In the genomic region with DNA sequence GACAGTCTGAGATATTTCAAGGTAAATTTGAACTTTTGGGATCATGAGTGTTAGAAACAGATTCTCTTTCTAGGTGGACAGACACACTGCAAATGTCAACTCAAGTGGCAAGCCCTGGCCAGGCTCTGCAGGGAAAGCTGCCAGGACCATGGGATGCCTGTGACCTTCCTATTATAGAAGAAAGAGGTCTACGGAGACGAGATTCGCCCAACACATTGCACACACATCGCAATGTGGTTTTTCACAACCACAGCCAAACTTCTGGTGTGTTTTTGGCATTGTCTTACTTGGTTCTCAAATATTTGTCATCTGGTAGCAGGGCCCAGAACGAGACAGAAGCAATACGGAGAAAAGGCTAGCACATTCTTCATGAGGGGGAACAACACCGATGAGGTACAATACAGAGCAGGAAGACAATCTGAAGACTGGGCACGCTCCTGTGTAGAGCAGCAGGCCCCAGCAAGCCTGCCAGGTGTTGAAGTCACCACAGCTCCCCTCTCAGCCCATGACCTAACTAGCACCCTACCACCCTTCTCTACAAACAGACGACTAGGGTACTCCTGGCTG, we compare ENCODE assay signal across 19 mouse cellular contexts. TPM values are rescaled to one million over a fixed set of nuclear protein-coding genes. Genes with fewer than 3 reads are reported as not detected.
DNase-seq lines count a peak whose midpoint lies in the region; ATAC-seq and TF ChIP-seq lines count a peak whose summit lies in the region.
"Had no signal": no experiment of that assay in that cellular context is flagged by ENCODE, and none has a peak within 500 bp of the region (broad histone marks: within the 10 kb centered on the region; RNA-seq: fewer than 3 reads in every experiment).

No protein-coding gene starts in this region.

- in situ Hi-C loops in CH12.LX (cut with MboI; ENCODE audit: low pct_ligation_motif_present, low pct_unique_long_range_greater_than_20kb, low sequenced_read_pairs), result no loop called here

- H3K4me3 ChIP-seq in CH12.LX (replicated peaks in 1 of 3; ENCODE audit: low read depth in 2 of 3, low read length in 2 of 3, poor library complexity in 1 of 3), result no peak overlapping the region
- H3K4me3 ChIP-seq in heart, embryonic 14.5 days (ENCODE audit: control insufficient read depth in 1 of 2, insufficient read depth in 1 of 2, low read depth in 1 of 2, low read length in 2 of 2), result no peak overlapping the region
- no peak overlapping the region for H3K4me3 ChIP-seq in embryonic facial prominence, embryonic 10.5 days
- H3K4me3 ChIP-seq: forebrain, embryonic 13.5 days; hindbrain, embryonic 15.5 days; limb, embryonic 13.5 days; liver, embryonic 15.5 days had no signal

- no peak overlapping the region for H3K4me2 ChIP-seq in CH12.LX (ENCODE audit: insufficient read depth, low read depth, poor library complexity, severe bottlenecking)
- H3K4me2 ChIP-seq in heart, embryonic 14.5 days (ENCODE audit: low read length), result no peak overlapping the region
- H3K4me2 ChIP-seq: forebrain, embryonic 13.5 days; hindbrain, embryonic 15.5 days; limb, embryonic 13.5 days; liver, embryonic 15.5 days had no signal

- no peak for TF ChIP-seq CTCF in CH12.LX (conservative IDR thresholded peaks at IDR 0.05 in 1 of 2, IDR thresholded peaks at IDR 0.05 in 1 of 2; ENCODE audit: low read depth in 2 of 2, low read length in 2 of 2)

- peaks cover 80% of the 10 kb centered on the region for H3K79me2 ChIP-seq in CH12.LX (replicated peaks; ENCODE audit: control insufficient read depth, extremely low read depth, insufficient read depth, poor library complexity, severe bottlenecking)

- peak overlapping the region; percentile 42 for H3K27ac ChIP-seq in CH12.LX (ENCODE audit: insufficient read depth, low read depth)
- peak overlapping the region; percentile 36 to 79 for H3K27ac ChIP-seq in heart, embryonic 14.5 days (replicated peaks in 1 of 2; ENCODE audit: control insufficient read depth in 1 of 2, insufficient read depth in 1 of 2, low read depth in 2 of 2, low read length in 2 of 2)
- H3K27ac ChIP-seq in embryonic facial prominence, embryonic 10.5 days (replicated peaks), result no peak overlapping the region
- H3K27ac ChIP-seq: forebrain, embryonic 13.5 days; hindbrain, embryonic 15.5 days; limb, embryonic 13.5 days; liver, embryonic 15.5 days had no signal

- H3K27me3 ChIP-seq in CH12.LX (replicated peaks), result no peaks in the 10 kb centered on the region
- no peaks in the 10 kb centered on the region for H3K27me3 ChIP-seq in heart, embryonic 14.5 days (ENCODE audit: control insufficient read depth, insufficient read depth, low read length)
- no peaks in the 10 kb centered on the region for H3K27me3 ChIP-seq in embryonic facial prominence, embryonic 10.5 days (replicated peaks; ENCODE audit: low read depth, poor library complexity, severe bottlenecking)
- H3K27me3 ChIP-seq: forebrain, embryonic 13.5 days; hindbrain, embryonic 15.5 days; limb, embryonic 13.5 days; liver, embryonic 15.5 days had no signal

- no peak for TF ChIP-seq POLR2A in CH12.LX (IDR thresholded peaks at IDR 0.05; ENCODE audit: low read depth, low read length)

- no peak for TF ChIP-seq RAD21 in CH12.LX (IDR thresholded peaks at IDR 0.05; ENCODE audit: low read depth, low read length)

- DNase-seq in adrenal gland, adult 2 months, result peak; percentile 73
- DNase-seq in adrenal gland, adult 18-20 months (ENCODE audit: low spot score in 2 of 2), result no peak
- DNase-seq in gastrocnemius, adult 18-20 months (ENCODE audit: low spot score), result peak; percentile 74
- DNase-seq in gastrocnemius, postnatal 25 days, result no peak
- no peak for DNase-seq in CH12.LX (ENCODE audit: extremely low read depth)
- no peak for DNase-seq in embryonic facial prominence, embryonic 10.5 days (ENCODE audit: low spot score)
- DNase-seq in spleen, postnatal 36 days (ENCODE audit: low spot score in 2 of 2), result no peak
- DNase-seq: kidney, adult 18-20 months; kidney, postnatal 10 days; right cerebral cortex, adult 18-20 months; thymus, adult 18-20 months had no signal

- dilution Hi-C loops in CH12.LX (cut with MboI; ENCODE audit: extremely low pct_ligation_motif_present, extremely low pct_unique_long_range_greater_than_20kb, low sequenced_read_pairs), result no loop called here

- peaks cover 15% of the 10 kb centered on the region for H3K9me3 ChIP-seq in CH12.LX (replicated peaks; ENCODE audit: low read length)
- no peaks in the 10 kb centered on the region for H3K9me3 ChIP-seq in heart, embryonic 14.5 days (ENCODE audit: control insufficient read depth, low read length)
- no peaks in the 10 kb centered on the region for H3K9me3 ChIP-seq in embryonic facial prominence, embryonic 10.5 days
- H3K9me3 ChIP-seq: forebrain, embryonic 13.5 days; hindbrain, embryonic 15.5 days; limb, embryonic 13.5 days; liver, embryonic 15.5 days had no signal

- no peak for ATAC-seq in heart, embryonic 14.5 days (ENCODE audit: insufficient number of reproducible peaks, insufficient read depth, low FRiP score, low read depth)
- ATAC-seq: CD4-positive, CD25-positive, alpha-beta regulatory T cell, adult 4 months; forebrain, embryonic 13.5 days; lung, postnatal 0 days; midbrain, embryonic 16.5 days had no signal

- no peak for TF ChIP-seq EP300 in CH12.LX (IDR thresholded peaks at IDR 0.05; ENCODE audit: low read length)

- 73% methylated on average over 9 of the region's 9 CpGs for WGBS in heart, embryonic 14.5 days
- WGBS in embryonic facial prominence, embryonic 10.5 days, result 93% methylated on average over 9 of the region's 9 CpGs

- H3K36me3 ChIP-seq in CH12.LX (replicated peaks in 1 of 2; ENCODE audit: control insufficient read depth in 1 of 2, insufficient read depth in 1 of 2, low read length in 1 of 2), result peaks cover 49 to 83% of the 10 kb centered on the region in 2 experiments
- peaks cover 31% of the 10 kb centered on the region for H3K36me3 ChIP-seq in heart, embryonic 14.5 days (ENCODE audit: control insufficient read depth, insufficient read depth, low read length)
- H3K36me3 ChIP-seq in embryonic facial prominence, embryonic 10.5 days (replicated peaks), result peaks cover 80% of the 10 kb centered on the region
- H3K36me3 ChIP-seq: hindbrain, embryonic 15.5 days had no signal

- peaks cover 51 to 88% of the 10 kb centered on the region in 2 experiments for H3K4me1 ChIP-seq in CH12.LX (ENCODE audit: control insufficient read depth in 1 of 2, insufficient read depth in 2 of 2)
- H3K4me1 ChIP-seq in heart, embryonic 14.5 days (ENCODE audit: control insufficient read depth in 2 of 2, insufficient read depth in 2 of 2, low read length in 2 of 2), result peaks cover 29 to 41% of the 10 kb centered on the region in 2 experiments
- no peaks in the 10 kb centered on the region for H3K4me1 ChIP-seq in embryonic facial prominence, embryonic 10.5 days
- H3K4me1 ChIP-seq: forebrain, embryonic 13.5 days; hindbrain, embryonic 15.5 days; limb, embryonic 13.5 days had no signal

- no peak overlapping the region for H3K9ac ChIP-seq in CH12.LX (ENCODE audit: insufficient read depth, low read depth)
- H3K9ac ChIP-seq in heart, embryonic 14.5 days (ENCODE audit: low read length), result no peak overlapping the region
- H3K9ac ChIP-seq: forebrain, embryonic 13.5 days; hindbrain, embryonic 15.5 days; limb, embryonic 13.5 days; liver, embryonic 15.5 days had no signal

TF ChIP-seq in CH12.LX, 34 proteins besides CTCF, POLR2A, EP300 and RAD21:
- TF ChIP-seq TBP (conservative IDR thresholded peaks at IDR 0.05; ENCODE audit: low read depth, low read length), result no peak
- no peak for TF ChIP-seq KAT2A (IDR thresholded peaks at IDR 0.05; ENCODE audit: insufficient replicate concordance, low read length)
- no peak for TF ChIP-seq E2F4 (IDR thresholded peaks at IDR 0.05; ENCODE audit: insufficient replicate concordance, low read depth, low read length)
- TF ChIP-seq SMC3 (IDR thresholded peaks at IDR 0.05; ENCODE audit: low read depth, low read length), result no peak
- no peak for TF ChIP-seq ZC3H11A (IDR thresholded peaks at IDR 0.05; ENCODE audit: low read depth, low read length)

RNA-seq across cellular contexts. Expression of gene Hk2, which starts 26.1 kb away (rescaled TPM):
- 100 to 1,000 TPM in 1 of 2 experiments, 10 to 100 TPM in 1; 69.1 to 110 TPM for total RNA-seq in adrenal gland, adult 2 months (2021)
- 13.3 and 16.8 TPM in 2 replicates for polyA plus RNA-seq in adrenal gland, adult 2 months (2012; rRNA removed)
- 100 to 1,000 TPM; 143 to 231 TPM for total RNA-seq in adrenal gland, adult 18-20 months (2021)
- 100 to 1,000 TPM; 238 to 306 TPM for total RNA-seq in gastrocnemius, adult 18-20 months (2021)
- 100 to 1,000 TPM; 192 to 236 TPM for total RNA-seq in gastrocnemius, postnatal 25 days (2021)
- total RNA-seq in CH12.LX (2012; rRNA removed), result 127 and 149 TPM in 2 replicates
- 56.0 and 64.2 TPM in 2 replicates for total RNA-seq in CH12.LX (2014; rRNA removed)
- polyA plus RNA-seq in CH12.LX (2012; ENCODE audit: insufficient read length, low read depth), result 68.4 and 75.3 TPM in 2 replicates
- polyA plus RNA-seq in heart, embryonic 14.5 days (2014; fragmentation: Nextera tagmentation; extraction: Ambion mirVana), result 31.0 and 38.0 TPM in 2 replicates
- polyA plus RNA-seq in embryonic facial prominence, embryonic 10.5 days (2016; fragmentation: Nextera tagmentation; extraction: Ambion mirVana), result 27.7 and 32.3 TPM in 2 replicates

RNA-seq across cellular contexts. Expression of gene Pole4, which starts 43.0 kb away (rescaled TPM):
- total RNA-seq in adrenal gland, adult 2 months (2021), result 10 to 100 TPM; 37.3 to 44.3 TPM
- polyA plus RNA-seq in adrenal gland, adult 2 months (2012; rRNA removed), result 4.8 and 7.6 TPM in 2 replicates
- 10 to 100 TPM; 35.4 to 42.4 TPM for total RNA-seq in adrenal gland, adult 18-20 months (2021)
- total RNA-seq in gastrocnemius, adult 18-20 months (2021), result 10 to 100 TPM; 14.4 to 20.1 TPM
- total RNA-seq in gastrocnemius, postnatal 25 days (2021), result 10 to 100 TPM; 17.2 to 19.3 TPM
- 49.7 and 59.1 TPM in 2 replicates for total RNA-seq in CH12.LX (2012; rRNA removed)
- total RNA-seq in CH12.LX (2014; rRNA removed), result 178 and 184 TPM in 2 replicates
- 79.8 and 88.8 TPM in 2 replicates for polyA plus RNA-seq in CH12.LX (2012; ENCODE audit: insufficient read length, low read depth)
- 86.6 and 97.1 TPM in 2 replicates for polyA plus RNA-seq in heart, embryonic 14.5 days (2014; fragmentation: Nextera tagmentation; extraction: Ambion mirVana)
- 91.8 and 95.3 TPM in 2 replicates for polyA plus RNA-seq in embryonic facial prominence, embryonic 10.5 days (2016; fragmentation: Nextera tagmentation; extraction: Ambion mirVana)

Comparison
In these comparisons a context has a peak if more than half of its experiments do, and no peak if none do; other contexts are left out.
1. DNase-seq: peak in adrenal gland, adult 2 months (single experiment) and gastrocnemius, adult 18-20 months (single experiment); none in adrenal gland, adult 18-20 months (0 of 2), gastrocnemius, postnatal 25 days (single experiment), CH12.LX (single experiment), embryonic facial prominence, embryonic 10.5 days (single experiment) and spleen, postnatal 36 days (0 of 2).